Mouse (Mus musculus) left cerebral cortex, postnatal 14 days (tissue): ENCODE results near the gene Chic1. TPM values are rescaled to one million over a fixed set of nuclear protein-coding genes. Genes with fewer than 3 reads are reported as not detected.

Source experiments
- DNase-seq, 2 experiments: peaks; one replicate each; pipeline ENCODE4 v3.0.0; 2021 to 2022; ENCODE audit warnings: low spot score in 2 of 2, mixed read lengths in 1 of 2
- intact Hi-C: fragments of 180-260 bp; cut with DNase I; formaldehyde crosslinking; loops from one replicate; pipeline ENCODE4 v1.15.1; 2025
- total RNA-seq, 2 experiments: library from RNA; stranded (reverse); gene quantifications; 2 replicates each; pipeline ENCODE4 v1.2.3; 2021

Chic1 gene
- total RNA-seq, 2 experiments from 2014 or later: 11.2 to 11.8 TPM

DNA sequence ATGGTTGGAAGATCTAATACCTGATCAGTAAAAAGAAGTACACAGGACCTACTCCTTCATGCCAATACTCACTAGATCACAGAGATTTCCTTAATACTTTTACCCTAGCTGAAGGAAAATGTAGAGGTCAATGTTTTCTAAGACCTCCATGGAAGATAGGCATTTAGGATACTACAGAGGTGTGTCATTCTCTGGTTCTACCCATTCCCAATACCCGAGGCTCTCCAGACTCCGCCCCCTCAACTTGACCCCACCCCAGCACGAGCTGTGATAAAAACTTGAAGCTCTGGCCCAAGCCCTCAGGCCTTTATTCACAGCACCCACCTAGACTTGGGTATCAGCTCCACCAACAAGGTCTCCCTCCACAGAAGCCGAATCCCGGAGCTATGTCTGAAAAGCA, 57.9 kb downstream of the Chic1 start, which contains the start of gene Tsx:
Gene Tsx (plus strand): TSS at position 301 of the 400 bp plus-strand sequence.
- DNase-seq: no peak
- intact Hi-C loops: no loop called here

DNA sequence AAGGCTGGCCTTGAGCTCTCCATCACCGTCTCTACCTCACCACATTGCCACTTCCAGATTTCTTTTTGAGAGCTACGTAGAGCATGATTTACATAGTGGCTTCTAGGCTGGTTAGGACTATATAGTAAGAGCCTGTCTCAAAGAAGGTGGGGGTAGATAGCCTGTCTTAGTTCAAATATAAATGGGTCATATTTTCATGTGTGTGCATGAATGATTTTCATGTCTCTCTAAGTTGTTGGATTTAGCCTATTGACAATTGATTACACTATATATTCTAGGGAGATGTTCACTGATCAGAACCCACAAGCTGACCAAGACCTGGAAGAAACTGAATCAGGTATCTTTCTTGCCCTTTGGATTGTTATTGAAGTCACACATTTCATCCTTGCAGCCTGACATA, 65.4 kb downstream of the Chic1 start, which contains the start of gene Gm26992:
Gene Gm26992 (plus strand): TSS at position 301 of the 400 bp plus-strand sequence.
- intact Hi-C loops: no loop called here
- DNase-seq: no peak

DNA sequence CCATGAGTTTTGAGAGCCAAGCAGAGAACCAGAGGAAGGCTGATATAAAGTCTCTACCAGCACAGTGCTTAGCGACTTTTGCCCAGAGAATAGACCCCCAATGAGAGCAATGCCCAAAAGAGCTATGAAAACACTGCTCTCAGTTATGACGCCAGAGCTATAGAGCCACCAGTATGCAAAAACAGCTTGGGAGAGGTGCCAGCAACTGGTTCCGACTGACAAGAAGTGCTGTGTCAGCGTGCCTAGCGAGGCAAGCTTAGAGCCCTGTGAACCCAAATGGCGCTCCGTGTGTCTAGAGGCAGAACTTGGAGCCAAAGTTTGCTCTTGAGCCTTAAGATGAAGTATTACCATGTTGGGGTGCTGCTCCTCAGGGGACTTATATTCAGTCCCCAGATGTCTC, 71.4 kb downstream of the Chic1 start:
- intact Hi-C loops: no loop called here
- no peak for DNase-seq

DNA sequence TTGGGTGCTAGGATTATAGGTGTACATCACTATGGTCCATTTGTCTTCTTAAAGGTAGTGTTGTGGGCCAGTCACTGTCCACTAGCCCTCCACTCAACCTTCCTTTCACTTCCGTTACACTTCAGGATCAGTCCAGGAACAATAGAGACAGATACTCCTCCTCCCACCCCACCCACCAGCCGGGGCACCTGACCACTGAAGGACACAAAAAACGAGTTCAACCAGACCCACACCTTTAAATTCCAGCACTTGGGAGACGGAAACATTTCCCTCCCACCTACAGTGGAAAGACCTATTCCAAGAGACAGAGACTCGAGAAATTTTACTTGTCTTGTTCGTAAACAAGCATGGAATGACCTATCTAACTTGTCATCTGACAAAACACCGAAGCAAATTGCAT, 76.0 kb downstream of the Chic1 start:
- intact Hi-C loops: no loop called here

DNA sequence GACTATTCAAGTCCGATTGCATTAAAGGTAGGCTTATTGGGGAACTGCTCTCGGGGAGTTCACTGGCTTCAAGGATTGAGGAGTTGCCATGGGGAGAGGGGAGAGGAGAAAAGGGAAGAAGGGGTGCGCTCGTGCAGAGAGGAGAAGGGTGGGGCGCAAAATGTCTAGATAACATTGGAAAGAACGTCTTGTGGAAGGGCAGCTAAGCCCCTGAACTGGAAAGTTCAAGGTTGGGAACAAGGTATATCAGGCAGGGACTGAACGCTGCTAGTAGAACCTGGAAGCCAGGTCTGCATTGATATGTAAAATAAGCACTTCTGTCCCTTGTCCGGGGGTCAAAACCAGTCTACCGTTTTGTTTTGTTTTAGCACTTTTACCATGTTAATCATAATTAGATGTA, 81.7 kb downstream of the Chic1 start:
- DNase-seq: no peak
- intact Hi-C loops: no loop called here

More for the DNA sequence above, 76.0 kb downstream of the Chic1 start:
- DNase-seq: no peak

DNA sequence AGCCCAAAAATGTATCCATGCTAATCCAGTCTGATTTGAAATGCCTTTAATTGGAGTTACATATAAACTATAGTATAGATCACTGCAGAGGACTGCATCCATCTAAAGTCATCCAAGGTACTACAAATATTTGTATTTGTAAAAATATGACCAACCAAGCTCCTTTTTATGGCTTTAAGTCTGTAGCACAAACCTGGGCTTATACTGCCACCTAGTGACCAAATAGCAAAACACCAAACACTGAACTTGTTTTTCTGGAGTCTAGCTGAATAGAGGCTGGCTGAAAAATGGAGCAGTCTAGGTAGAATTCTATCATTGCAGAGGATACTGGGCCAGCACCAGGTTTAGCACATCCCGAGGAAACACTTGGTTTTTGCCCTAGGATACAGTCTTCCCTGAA, 84.5 kb downstream of the Chic1 start:
- intact Hi-C loops: loop anchor here (1.0 to 2.0 kb wide), 2 partner anchors 180 to 248 kb away; no protein-coding TSS in a partner anchor
- peak; percentile 38 to 64 for DNase-seq

DNA sequence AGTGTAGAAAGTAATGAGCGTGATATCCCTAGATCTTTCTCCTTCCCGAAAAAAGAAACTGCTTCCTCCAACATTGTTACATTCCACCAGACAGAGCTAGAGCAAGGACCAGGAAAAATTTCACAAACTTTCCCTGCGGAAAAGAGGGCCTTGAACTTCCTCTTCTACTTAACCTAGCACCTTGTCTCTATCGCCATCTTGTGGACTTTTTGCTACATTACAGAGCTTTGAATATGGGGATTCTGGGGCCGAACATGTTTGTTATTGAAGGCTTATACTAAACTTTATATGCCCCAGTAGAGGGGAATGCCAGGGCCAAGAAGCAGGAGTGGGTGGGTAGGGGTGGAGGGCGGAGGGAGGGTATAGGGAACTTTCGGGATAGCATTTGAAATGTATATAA, 87.5 kb downstream of the Chic1 start:
- peak; percentile 27 to 40 for DNase-seq
- intact Hi-C loops: no loop called here

Other genes with a start within 250 kb of the Chic1 start
- gene Nap1l2, start 169.8 kb upstream of the Chic1 start, total RNA-seq: 10 to 100 TPM; 86.5 to 95.3 TPM
- gene Cdx4, start 35.1 kb upstream of the Chic1 start, total RNA-seq: not detected
- gene Tsx, start 58.0 kb downstream of the Chic1 start, total RNA-seq: under 1 TPM in 1 of 2 experiments, not detected in 1; 0.46 TPM
- not detected for gene Gm26992, start 65.5 kb downstream of the Chic1 start, total RNA-seq